Comparison of ENCODE assay signal across 9 mouse cellular contexts in genomic region chr3:151836451-151836850, GRCm38 (mm10). TPM values are rescaled to one million over a fixed set of nuclear protein-coding genes. Genes with fewer than 3 reads are reported as not detected.
A peak's percentile ranks its signal among the peaks of the same experiment; 100 is the strongest.
DNase-seq lines count a peak whose midpoint lies in the region; ATAC-seq lines count a peak whose summit lies in the region.
"Had no signal": no experiment of that assay in that cellular context is flagged by ENCODE, and none has a peak within 500 bp of the region (broad histone marks: within the 10 kb centered on the region; RNA-seq: fewer than 3 reads in every experiment).

No protein-coding gene starts in this region.

- H3K27me3 ChIP-seq in kidney, embryonic 16.5 days (ENCODE audit: insufficient read depth, low read length), result peaks cover 4% of the 10 kb centered on the region; the same call in 1 of the 2 replicates
- peaks cover 5% of the 10 kb centered on the region for H3K27me3 ChIP-seq in forebrain, embryonic 14.5 days (replicated peaks; ENCODE audit: control insufficient read depth, insufficient read depth, low read length)
- H3K27me3 ChIP-seq in limb, embryonic 12.5 days, result peaks cover 45% of the 10 kb centered on the region
- H3K27me3 ChIP-seq in neural tube, embryonic 15.5 days (replicated peaks), result peaks cover 19% of the 10 kb centered on the region

- no peak for ATAC-seq in kidney, embryonic 16.5 days (ENCODE audit: low FRiP score, low TSS enrichment)
- ATAC-seq in forebrain, embryonic 14.5 days, result no peak
- ATAC-seq in limb, embryonic 12.5 days (ENCODE audit: insufficient number of reproducible peaks, insufficient read depth, low FRiP score, low TSS enrichment, low read depth), result peak; percentile 1; the same call in 1 of the 2 replicates
- no peak for ATAC-seq in neural tube, embryonic 15.5 days (ENCODE audit: low FRiP score)

- H3K36me3 ChIP-seq in kidney, embryonic 16.5 days (ENCODE audit: insufficient read depth, low read length), result no peaks in the 10 kb centered on the region
- H3K36me3 ChIP-seq in forebrain, embryonic 14.5 days (ENCODE audit: control insufficient read depth, insufficient read depth, low read length), result no peaks in the 10 kb centered on the region
- no peaks in the 10 kb centered on the region for H3K36me3 ChIP-seq in limb, embryonic 12.5 days
- H3K36me3 ChIP-seq in neural tube, embryonic 15.5 days, result no peaks in the 10 kb centered on the region

- 4% methylated on average over 5 of the region's 5 CpGs for WGBS in kidney, embryonic 16.5 days
- WGBS in forebrain, embryonic 14.5 days, result 4% methylated on average over 5 of the region's 5 CpGs
- WGBS in limb, embryonic 12.5 days, result 2% methylated on average over 5 of the region's 5 CpGs
- WGBS in neural tube, embryonic 15.5 days, result 12% methylated on average over 5 of the region's 5 CpGs

- no peak overlapping the region for H3K27ac ChIP-seq in kidney, embryonic 16.5 days (ENCODE audit: low read length)
- no peak overlapping the region for H3K27ac ChIP-seq in forebrain, embryonic 14.5 days (ENCODE audit: low read depth, low read length)
- no peak overlapping the region for H3K27ac ChIP-seq in limb, embryonic 12.5 days
- no peak overlapping the region for H3K27ac ChIP-seq in neural tube, embryonic 15.5 days (replicated peaks)
- H3K27ac ChIP-seq: macrophage had no signal

- H3K9ac ChIP-seq in kidney, embryonic 16.5 days (replicated peaks; ENCODE audit: low read length), result peak overlapping the region; percentile 64; the same call in 1 of the 2 replicates
- H3K9ac ChIP-seq in forebrain, embryonic 14.5 days (ENCODE audit: low read length), result peak overlapping the region; percentile 59; the same call in 1 of the 2 replicates
- 0 out of 2 replicates have a peak overlapping the region, but pooled peaks have one; percentile 27 for H3K9ac ChIP-seq in limb, embryonic 12.5 days (replicated peaks)
- peak overlapping the region; percentile 52; the same call in 1 of the 2 replicates for H3K9ac ChIP-seq in neural tube, embryonic 15.5 days (replicated peaks)

- peaks cover 5% of the 10 kb centered on the region; the same call in 1 of the 2 replicates for H3K4me1 ChIP-seq in kidney, embryonic 16.5 days (ENCODE audit: insufficient read depth, low read length)
- H3K4me1 ChIP-seq in forebrain, embryonic 14.5 days (ENCODE audit: control insufficient read depth, insufficient read depth, low read length), result peaks cover 3% of the 10 kb centered on the region; the same call in 1 of the 2 replicates
- H3K4me1 ChIP-seq in limb, embryonic 12.5 days (replicated peaks), result peaks cover 19% of the 10 kb centered on the region
- peaks cover 8% of the 10 kb centered on the region for H3K4me1 ChIP-seq in neural tube, embryonic 15.5 days

- H3K9me3 ChIP-seq in kidney, embryonic 16.5 days (ENCODE audit: low read length), result no peaks in the 10 kb centered on the region
- no peaks in the 10 kb centered on the region for H3K9me3 ChIP-seq in forebrain, embryonic 14.5 days (replicated peaks; ENCODE audit: control insufficient read depth, low read length)
- no peaks in the 10 kb centered on the region for H3K9me3 ChIP-seq in limb, embryonic 12.5 days
- H3K9me3 ChIP-seq in neural tube, embryonic 15.5 days (replicated peaks), result no peaks in the 10 kb centered on the region

- H3K4me2 ChIP-seq in kidney, embryonic 16.5 days (replicated peaks; ENCODE audit: low read depth, low read length), result peak overlapping the region; percentile 90
- peak overlapping the region; percentile 90 for H3K4me2 ChIP-seq in forebrain, embryonic 14.5 days (ENCODE audit: low read length)
- H3K4me2 ChIP-seq in limb, embryonic 12.5 days, result peak overlapping the region; percentile 70
- H3K4me2 ChIP-seq in neural tube, embryonic 15.5 days, result peak overlapping the region; percentile 94

- DNase-seq in kidney, adult 8-10 months, result no peak
- no peak for DNase-seq in forebrain, embryonic 14.5 days (ENCODE audit: low spot score)
- DNase-seq in adrenal gland, adult 18-20 months (ENCODE audit: low spot score in 2 of 2), result no peak
- DNase-seq in right cerebral cortex, adult 2 months (ENCODE audit: low spot score in 2 of 2), result no peak
- DNase-seq in layer of hippocampus, adult 8-10 months (ENCODE audit: low spot score in 2 of 2), result no peak

- H3K4me3 ChIP-seq in kidney, embryonic 16.5 days (ENCODE audit: low read length), result peak overlapping the region; percentile 57
- H3K4me3 ChIP-seq in forebrain, embryonic 14.5 days (ENCODE audit: low read depth, low read length), result 0 out of 2 replicates have a peak overlapping the region, but pooled peaks have one; percentile 41
- H3K4me3 ChIP-seq in limb, embryonic 12.5 days (replicated peaks), result peak overlapping the region; percentile 52
- H3K4me3 ChIP-seq in neural tube, embryonic 15.5 days (replicated peaks), result peak overlapping the region; percentile 53

RNA-seq across cellular contexts. Expression of gene Ptgfr, which starts 1.0 kb away (rescaled TPM):
- polyA plus RNA-seq in kidney, embryonic 16.5 days (2015; fragmentation: Nextera tagmentation; extraction: Ambion mirVana), result 3.6 and 4.4 TPM in 2 replicates
- polyA plus RNA-seq in forebrain, embryonic 14.5 days (2014; fragmentation: Nextera tagmentation; extraction: Ambion mirVana), result 0.51 and 0.87 TPM in 2 replicates
- 3.2 and 3.3 TPM in 2 replicates for polyA plus RNA-seq in limb, embryonic 12.5 days (2016; fragmentation: Nextera tagmentation; extraction: Ambion mirVana)
- polyA plus RNA-seq in neural tube, embryonic 15.5 days (2015; fragmentation: Nextera tagmentation; extraction: Ambion mirVana), result 1.7 and 1.8 TPM in 2 replicates
- 1 to 10 TPM in 1 of 2 experiments, under 1 TPM in 1; 0.27 to 1.5 TPM for total RNA-seq in adrenal gland, adult 18-20 months (2021)
- total RNA-seq in layer of hippocampus, adult 8-10 months (2022), result 1 to 10 TPM in 1 of 4 experiments, under 1 TPM in 3; 0.50 to 1.0 (median 0.73) TPM
- polyA plus RNA-seq: macrophage had no signal
